ENCODE assay signal across 8 mouse cellular contexts in the genomic region with DNA sequence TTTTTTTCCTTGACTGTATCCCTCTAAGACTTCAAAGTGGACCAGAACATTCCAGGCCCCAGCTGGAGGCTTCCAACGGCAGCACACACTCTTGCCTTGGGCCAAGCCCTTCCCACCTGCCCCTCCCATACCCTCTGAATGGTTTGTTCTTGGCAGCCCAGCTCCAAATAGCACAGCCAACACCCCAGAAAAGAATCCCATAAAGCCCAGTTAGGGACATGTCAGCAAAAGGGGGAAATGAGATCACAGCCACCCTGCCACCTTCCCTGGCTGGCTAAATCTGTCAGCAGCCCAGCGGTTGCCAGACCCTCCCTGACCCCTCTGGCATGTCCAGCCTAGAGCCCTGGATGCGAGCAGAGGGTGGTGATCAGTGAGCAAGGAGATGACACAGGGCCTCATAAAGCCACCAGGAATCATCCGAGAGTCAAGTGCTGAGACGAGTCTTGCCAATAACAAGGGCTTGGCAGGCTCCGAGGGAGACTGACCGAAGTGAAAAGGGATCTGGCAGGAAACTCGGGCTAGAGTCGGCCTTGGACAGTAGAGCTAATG.
A peak's percentile ranks its signal among the peaks of the same experiment; 100 is the strongest.
DNase-seq lines count a peak whose midpoint lies in the region; ATAC-seq and TF ChIP-seq lines count a peak whose summit lies in the region.

No protein-coding gene starts in this region.

- ATAC-seq in granulocyte monocyte progenitor cell, adult 5-6 weeks (replicated peaks; ENCODE audit: poor library complexity, severe bottlenecking) = no peak
- no peak for ATAC-seq in midbrain, embryonic 16.5 days

- intact Hi-C loops in gastrocnemius, adult 2 months (cut with DNase I) = loop anchor here (10.0 kb wide), 1 partner anchor 1341 kb away; no protein-coding TSS in a partner anchor

- H3K4me3 ChIP-seq in ES-E14 (ENCODE audit: insufficient read depth in 1 of 2, low read depth in 1 of 2, low read length in 2 of 2, poor library complexity in 1 of 2, severe bottlenecking in 1 of 2) = no peak overlapping the region
- H3K4me3 ChIP-seq in gastrocnemius, adult 2 months = no peak overlapping the region
- H3K4me3 ChIP-seq in midbrain, embryonic 16.5 days (ENCODE audit: low read depth, low read length) = no peak overlapping the region

- H3K4me2 ChIP-seq in midbrain, embryonic 16.5 days (ENCODE audit: low read length) = no peak overlapping the region

- H3K27me3 ChIP-seq in midbrain, embryonic 16.5 days (ENCODE audit: control insufficient read depth, insufficient read depth, low read depth, low read length) = no peaks in the 10 kb centered on the region; the same call in 1 of the 2 replicates

- peaks cover 0 to 6% of the 10 kb centered on the region in 2 experiments; a peak in 2 of 4 replicates for H3K4me1 ChIP-seq in ES-E14 (ENCODE audit: control insufficient read depth in 2 of 2, insufficient read depth in 2 of 2, low read length in 2 of 2, poor library complexity in 1 of 2)
- H3K4me1 ChIP-seq in midbrain, embryonic 16.5 days (ENCODE audit: control insufficient read depth, insufficient read depth, low read length) = no peaks in the 10 kb centered on the region

- no peaks in the 10 kb centered on the region for H3K36me3 ChIP-seq in ES-E14 (ENCODE audit: control insufficient read depth, insufficient read depth, low read length, poor library complexity, severe bottlenecking)
- no peaks in the 10 kb centered on the region for H3K36me3 ChIP-seq in midbrain, embryonic 16.5 days (ENCODE audit: control insufficient read depth, insufficient read depth, low read length)

- H3K27ac ChIP-seq in ES-E14 (ENCODE audit: insufficient read depth, low read depth, low read length, poor library complexity, severe bottlenecking) = no peak overlapping the region
- H3K27ac ChIP-seq in gastrocnemius, adult 2 months = peak overlapping the region; percentile 71
- no peak overlapping the region for H3K27ac ChIP-seq in midbrain, embryonic 16.5 days (ENCODE audit: low read length)

- no peak for TF ChIP-seq CTCF in gastrocnemius, adult 2 months (IDR thresholded peaks at IDR 0.05)

- H3K9me3 ChIP-seq in ES-E14 (ENCODE audit: control insufficient read depth, insufficient read depth, low read depth, low read length) = no peaks in the 10 kb centered on the region
- no peaks in the 10 kb centered on the region for H3K9me3 ChIP-seq in midbrain, embryonic 16.5 days (replicated peaks; ENCODE audit: control insufficient read depth, low read length, poor library complexity, severe bottlenecking)

- in situ Hi-C loops in ES-E14 (cut with MboI; ENCODE audit: low sequenced_read_pairs in 2 of 2, unreplicated experiment in 2 of 2) = no loop called here

- no peak overlapping the region for H3K9ac ChIP-seq in ES-E14 (ENCODE audit: insufficient read depth, low read depth, low read length, poor library complexity, severe bottlenecking)
- no peak overlapping the region for H3K9ac ChIP-seq in midbrain, embryonic 16.5 days (ENCODE audit: low read depth, low read length)

- DNase-seq in 3T3-L1 (ENCODE audit: low read depth, low spot score) = peak; percentile 29
- DNase-seq in ES-E14 (ENCODE audit: low read depth, low spot score) = peak; percentile 36
- peak; percentile 96 for DNase-seq in gastrocnemius, adult 2 months
- DNase-seq in large intestine, adult 2 months (ENCODE audit: low read depth, low spot score) = peak; percentile 36
- DNase-seq in spleen, adult 18-20 months = no peak
- DNase-seq in liver = no peak

- 12% methylated on average over 9 of the region's 9 CpGs for whole genome bisulfite sequencing in large intestine, adult 2 months
- 75% methylated on average over 9 of the region's 9 CpGs for WGBS in midbrain, embryonic 16.5 days

TF ChIP-seq in ES-E14, 5 proteins besides CTCF, POLR2A, EP300 and RAD21:
- no peak for TF ChIP-seq ZNF384 (IDR thresholded peaks at IDR 0.05; ENCODE audit: low read depth, low read length)
- TF ChIP-seq CHD2 (IDR thresholded peaks at IDR 0.05; ENCODE audit: low read depth, low read length) = no peak
- TF ChIP-seq HCFC1 (IDR thresholded peaks at IDR 0.05; ENCODE audit: borderline replicate concordance, insufficient read depth, low read length) = no peak
- TF ChIP-seq ZC3H11A (IDR thresholded peaks at IDR 0.05; ENCODE audit: borderline replicate concordance, low read depth, low read length) = no peak
- no peak for TF ChIP-seq MAFK (IDR thresholded peaks at IDR 0.05; ENCODE audit: insufficient read depth, low read depth, low read length)

Comparison
In these comparisons a context has a peak if more than half of its experiments do, and no peak if none do; other contexts are left out.
1. DNase-seq: peak in 3T3-L1 (single experiment), ES-E14 (single experiment), gastrocnemius, adult 2 months (single experiment) and large intestine, adult 2 months (single experiment); none in spleen, adult 18-20 months (0 of 2) and liver (single experiment).